Mouse (Mus musculus): Measurements from ENCODE around the gene Olfr194.
"Not testable (repeated sequence)": the region's sequence is repeated elsewhere in the genome, so short reads cannot be mapped to it uniquely, and the experiment has no call there.

The Olfr194 gene

DNA sequence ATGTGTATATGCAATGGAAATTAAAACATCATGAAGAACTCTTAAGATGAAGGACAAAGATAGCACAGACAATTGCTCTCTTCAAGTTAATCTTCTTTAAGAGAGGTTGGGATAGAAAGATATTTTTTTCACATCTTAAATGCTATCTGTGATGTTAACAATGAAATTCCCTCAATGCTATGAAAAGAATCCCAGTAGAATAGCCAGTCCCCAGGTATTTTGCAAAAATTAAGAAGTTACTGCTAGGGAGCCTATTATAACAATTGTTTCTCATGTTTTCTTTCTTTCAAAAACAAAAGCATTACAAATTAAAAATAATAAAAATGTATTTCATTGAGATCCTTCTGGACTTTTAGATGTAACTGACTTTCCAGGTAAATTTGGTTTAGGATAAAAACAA lies at the start of gene Olfr194:
Olfr194 (minus strand) TSS at position 101 of the 400 bp plus-strand sequence.
- DNase-seq (ENCODE audit: low spot score): no peak

DNA sequence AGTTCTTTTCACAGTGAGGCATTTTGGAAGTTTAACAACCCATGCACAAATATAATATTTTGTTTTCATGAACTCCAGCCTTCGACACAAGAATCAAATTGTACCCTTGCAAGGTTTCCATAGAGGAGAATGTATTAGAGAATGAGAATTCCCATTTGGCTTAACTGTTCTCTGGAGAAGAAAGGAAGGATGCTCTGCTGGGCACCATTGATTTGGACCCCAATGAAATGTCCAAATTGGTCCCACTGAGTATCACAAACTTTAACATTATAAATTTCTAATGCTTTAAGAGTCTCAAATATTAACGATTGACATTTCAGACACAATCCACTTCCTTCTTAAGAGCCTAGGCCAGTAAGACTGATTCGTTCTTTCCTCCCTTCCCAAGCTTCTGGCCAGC lies 49.5 kb upstream of the Olfr194 start, which contains the start of gene Olfr196:
Olfr196 (minus strand) TSS at position 101 of the 400 bp plus-strand sequence.
- DNase-seq (ENCODE audit: low spot score): no peak

DNA sequence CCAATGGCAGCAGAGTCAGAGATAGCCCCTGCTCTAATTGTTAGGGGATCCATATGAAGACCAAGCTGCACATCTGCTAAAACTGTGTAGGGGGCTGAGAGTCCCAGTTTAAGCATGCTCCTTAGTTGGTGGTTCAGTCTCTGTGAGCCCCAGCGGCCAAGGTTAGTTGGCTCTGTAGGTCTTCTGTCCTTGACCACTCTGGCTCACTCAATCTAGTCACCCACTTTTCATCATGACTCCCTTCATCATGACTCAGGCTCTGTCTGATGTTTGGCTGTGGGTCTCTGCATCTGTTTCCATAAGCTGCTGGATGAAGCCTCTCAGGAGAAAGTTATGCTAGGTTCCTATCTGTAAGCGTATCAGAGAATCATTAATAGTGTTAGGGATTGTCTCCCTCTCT lies 31.1 kb upstream of the Olfr194 start:
- no peak for DNase-seq (ENCODE audit: low spot score)

DNA sequence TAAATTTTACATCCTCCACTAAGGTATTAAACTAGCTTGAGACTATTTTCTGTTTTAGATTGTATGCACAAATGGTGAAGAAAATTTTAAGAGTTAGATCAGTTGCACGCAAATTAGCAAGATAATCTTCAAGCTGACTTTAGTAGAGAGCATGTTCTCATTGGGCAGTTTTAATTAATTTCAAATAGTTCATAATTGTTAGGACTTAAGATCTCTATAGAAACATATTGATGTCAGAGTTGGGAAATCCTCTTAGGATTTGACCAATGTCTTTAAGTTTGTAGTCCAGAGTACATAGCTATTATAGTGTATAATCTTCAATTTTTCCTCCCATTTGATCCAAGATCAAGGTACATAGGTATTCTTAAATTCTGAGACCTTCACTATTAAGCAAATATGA lies 25.9 kb upstream of the Olfr194 start, which contains the start of gene Olfr195:
Olfr195 (plus strand) TSS at position 301 of the 400 bp plus-strand sequence.
- DNase-seq (ENCODE audit: low spot score): no peak

DNA sequence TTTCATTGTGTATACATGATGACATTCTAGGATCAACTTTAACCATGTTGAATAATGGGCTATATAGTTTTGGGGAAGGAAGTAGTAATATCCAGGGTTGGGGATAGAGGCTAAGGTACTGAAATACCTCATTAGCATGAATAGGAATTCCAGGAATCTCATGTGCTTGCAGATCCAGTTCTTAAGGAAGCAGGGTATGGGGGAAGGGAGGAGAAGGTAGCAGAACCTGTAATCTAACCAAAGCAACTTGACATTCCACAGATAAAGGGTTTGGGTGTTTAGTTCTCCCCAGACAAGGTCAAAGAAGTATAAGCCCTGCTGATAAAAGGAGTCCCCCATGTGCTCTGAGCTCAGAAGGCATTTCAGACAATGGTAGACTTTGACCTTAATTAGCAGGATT lies 20.2 kb upstream of the Olfr194 start:
- DNase-seq (ENCODE audit: low spot score): no peak

DNA sequence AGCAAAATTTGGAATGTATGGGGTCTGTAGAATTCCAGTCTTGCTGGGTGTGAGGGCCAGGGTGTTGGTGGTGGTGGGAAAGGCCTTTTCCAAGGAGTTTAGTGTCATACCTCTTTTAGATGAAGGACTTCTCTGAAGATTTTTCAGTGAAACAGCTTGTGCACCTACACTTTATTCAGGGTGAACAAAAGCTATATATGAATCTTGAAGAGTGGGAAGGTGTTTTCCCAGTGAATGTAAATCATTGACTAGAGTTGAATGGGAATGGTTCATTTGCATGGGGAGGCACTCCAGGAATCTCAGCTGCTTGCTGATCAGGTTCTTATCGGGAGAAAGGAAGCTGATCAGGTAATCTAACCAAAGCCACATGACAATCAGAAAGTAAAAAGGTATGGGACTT lies 9.9 kb upstream of the Olfr194 start:
- no peak for DNase-seq (ENCODE audit: low spot score)

DNA sequence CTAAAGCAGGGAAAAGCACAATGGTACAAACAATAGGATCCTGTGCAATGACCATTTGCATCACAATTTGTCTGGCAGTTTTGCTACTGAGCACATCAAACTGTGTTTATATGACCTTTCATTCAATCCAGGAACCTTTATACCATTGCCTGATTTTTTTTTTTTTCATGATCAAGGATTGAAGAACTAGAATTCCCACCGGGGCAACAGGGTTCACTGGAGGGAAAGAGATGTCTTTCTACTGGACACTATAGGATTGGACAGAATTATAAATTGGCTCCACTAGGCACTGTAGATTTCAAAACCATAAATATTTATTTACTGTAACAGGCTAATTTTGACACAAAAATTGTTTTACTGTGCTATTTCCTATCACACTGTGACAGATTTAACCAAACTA lies 9.1 kb downstream of the Olfr194 start, which contains the start of gene Olfr193:
Olfr193 (minus strand) TSS at position 101 of the 400 bp plus-strand sequence.
- no peak for DNase-seq (ENCODE audit: low spot score)

DNA sequence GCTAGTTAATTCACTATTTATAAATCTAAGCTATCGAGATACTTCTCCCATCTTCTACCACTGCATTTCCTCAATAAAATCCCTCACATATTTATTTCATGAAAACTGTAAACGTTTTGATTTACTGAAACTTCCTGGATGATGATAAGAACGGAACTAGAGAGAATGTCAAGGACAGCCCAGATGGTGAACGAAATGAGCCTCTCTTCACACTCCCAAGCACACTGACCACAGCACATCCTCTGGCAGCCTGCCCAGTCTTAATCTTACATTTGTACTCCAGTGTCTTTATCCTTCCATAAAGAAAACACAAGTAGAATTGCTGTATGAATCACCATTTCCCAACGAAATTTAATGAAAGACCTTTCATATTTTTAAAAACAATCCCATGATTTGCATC lies 12.3 kb downstream of the Olfr194 start:
- not testable (repeated sequence) for DNase-seq (ENCODE audit: low spot score)

DNA sequence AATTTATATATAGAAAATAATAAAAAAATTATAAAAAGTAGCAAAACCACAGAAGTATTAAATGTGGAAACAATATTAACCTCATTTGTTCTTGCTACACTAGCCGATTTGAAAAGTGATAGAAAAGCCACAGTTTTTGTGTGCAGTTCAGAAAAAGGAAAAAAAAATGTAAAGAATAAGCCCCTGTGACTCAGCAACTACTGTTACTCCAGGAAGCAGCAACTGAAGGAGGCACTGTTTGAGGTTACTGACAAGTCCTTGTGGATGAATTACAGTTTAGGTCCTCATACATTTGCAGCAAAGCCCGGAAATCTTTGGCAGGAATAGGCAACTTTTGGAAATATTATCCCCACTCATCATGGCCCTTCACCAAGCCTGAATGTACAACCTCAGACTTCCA lies 15.6 kb downstream of the Olfr194 start:
- DNase-seq (ENCODE audit: low spot score): no peak

DNA sequence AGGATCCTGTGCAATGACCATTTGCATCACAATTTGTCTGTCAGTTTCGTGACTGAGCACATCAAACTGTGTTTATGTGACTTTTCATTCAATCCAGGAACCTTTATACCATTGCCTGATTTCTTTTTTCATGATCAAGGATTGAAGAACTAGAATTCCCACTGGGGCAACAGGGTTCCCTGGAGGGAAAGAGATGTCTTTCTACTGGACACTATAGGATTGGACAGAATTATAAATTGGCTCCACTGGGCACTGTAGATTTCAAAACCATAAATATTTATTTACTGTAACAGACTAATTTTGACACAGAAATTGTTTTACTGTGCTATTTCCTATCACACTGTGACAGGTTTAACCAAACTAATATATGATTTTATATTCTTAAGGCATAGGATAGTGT lies 31.1 kb downstream of the Olfr194 start, which contains the start of gene Olfr191:
Olfr191 (minus strand) TSS at position 101 of the 400 bp plus-strand sequence.
- not testable (repeated sequence) for DNase-seq (ENCODE audit: low spot score)

DNA sequence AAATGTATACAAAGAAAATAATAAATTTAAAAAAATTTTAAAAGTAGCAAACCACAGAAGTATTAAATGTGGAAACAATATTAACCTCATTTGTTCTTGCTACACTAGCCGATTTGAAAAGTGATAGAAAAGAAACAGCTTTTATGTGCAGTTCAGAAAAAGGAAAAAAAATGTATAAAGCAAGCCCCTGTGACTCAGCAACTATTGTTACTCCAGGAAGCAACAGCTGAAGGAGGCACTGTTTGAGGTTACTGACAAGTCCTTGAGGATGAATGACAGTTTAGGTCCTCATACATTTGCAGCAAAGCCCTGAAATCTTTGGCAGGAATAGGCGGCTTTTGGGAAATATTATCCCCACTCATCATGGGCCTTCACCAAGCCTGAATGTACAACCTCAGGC lies 39.8 kb downstream of the Olfr194 start:
- not testable (repeated sequence) for DNase-seq (ENCODE audit: low spot score)

DNA sequence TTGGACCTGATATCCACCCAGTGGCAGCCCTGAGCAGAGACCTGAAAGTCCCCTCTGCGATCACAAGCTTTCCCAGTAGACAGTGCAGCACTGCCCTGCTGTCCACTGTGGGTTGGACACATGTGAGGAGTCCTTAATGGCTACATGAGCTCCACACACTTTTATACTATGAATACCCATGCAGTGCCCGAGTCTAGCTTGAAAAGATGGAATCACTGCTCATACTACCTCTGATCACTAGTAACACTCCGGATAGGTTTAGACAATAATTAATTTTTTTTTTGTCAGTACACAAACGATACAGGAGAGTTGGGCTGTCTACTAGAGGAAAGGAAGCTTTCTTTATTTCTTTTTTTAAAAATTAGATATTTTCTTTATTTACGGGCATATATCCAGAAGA lies 43.0 kb downstream of the Olfr194 start, which contains the start of gene Olfr190:
Olfr190 (minus strand) TSS at position 101 of the 400 bp plus-strand sequence.
- DNase-seq (ENCODE audit: low spot score): no peak

DNA sequence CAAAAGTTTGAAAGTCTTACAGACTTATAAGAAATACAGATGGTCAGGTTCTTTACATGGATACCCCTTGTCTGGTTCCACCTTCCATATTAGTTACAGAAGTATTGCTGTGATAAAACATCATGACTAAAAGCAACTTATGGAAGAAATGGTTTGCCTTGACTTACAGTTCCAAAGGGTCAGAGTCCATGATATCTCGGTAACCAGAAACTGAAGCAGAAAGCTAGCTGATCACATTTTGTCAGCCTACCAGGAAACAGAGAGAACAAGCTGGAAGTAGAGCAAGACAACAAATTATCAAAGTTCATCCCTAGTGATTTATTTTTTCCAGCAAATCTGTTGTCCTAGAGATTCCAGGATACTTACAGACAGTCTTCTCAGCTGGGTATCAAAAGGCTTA lies 47.3 kb downstream of the Olfr194 start:
- no peak for DNase-seq (ENCODE audit: low spot score)

DNA sequence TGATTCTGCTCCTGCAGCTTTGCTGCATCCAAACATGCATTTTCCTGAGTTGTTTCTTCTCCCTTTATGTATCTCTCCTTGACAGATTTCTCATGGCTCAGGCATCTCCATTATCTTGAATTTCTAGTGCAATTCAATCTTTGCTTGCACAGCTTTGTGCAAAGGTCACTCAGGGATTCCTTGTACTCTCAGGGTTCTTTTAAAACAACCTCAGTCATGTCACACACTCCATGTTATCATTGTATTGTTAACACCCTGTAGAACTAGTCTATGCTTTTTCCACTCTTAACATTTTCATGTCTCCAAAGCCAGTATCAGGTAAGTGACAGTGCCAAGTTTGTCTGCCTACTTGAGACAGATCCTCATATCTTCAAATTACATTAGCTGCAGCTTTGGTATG lies 49.1 kb downstream of the Olfr194 start:
- no peak for DNase-seq (ENCODE audit: low spot score)

Data from embryo, embryonic 10.5 days (tissue).